Mouse (Mus musculus): ENCODE measurements at regions not wholly inside any gene's neighbourhood (a gene's known extent, or its start where the extent isn't known, plus 50 kb on each side); places are given as distances from the start of the nearest gene placed in this dataset.

DNA sequence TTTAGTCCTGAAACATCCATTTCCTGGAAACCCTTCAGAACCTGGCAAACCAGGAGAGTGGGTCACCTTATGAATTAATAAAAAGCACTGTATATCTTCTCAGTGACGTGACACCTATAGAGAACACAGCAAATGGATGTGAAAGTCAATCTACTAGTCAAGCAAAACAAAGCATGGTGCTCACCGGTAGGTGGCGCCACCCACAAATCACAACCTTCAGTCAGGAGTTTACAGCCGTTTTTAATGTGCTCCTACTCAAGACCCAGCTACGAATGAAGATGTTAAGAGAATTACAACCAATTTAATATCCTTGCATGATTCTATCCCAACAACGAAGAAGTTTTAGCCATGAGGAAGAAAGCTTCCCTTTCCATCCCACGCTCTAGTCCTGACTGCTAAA lies 136.6 kb upstream of the Map3k7 start:
- Histone ChIP-seq H3K9me3 (replicated peaks) (no peaks in the 10 kb centered on the region), H3K9ac (no peak overlapping the region), H3K27ac (peak overlapping the region; percentile 90; the same call in 1 of the 2 replicates), H3K36me3 (no peaks in the 10 kb centered on the region), H3K4me3 (replicated peaks) (no peak overlapping the region), H3K4me1 (peaks cover 46% of the 10 kb centered on the region), H3K27me3 (no peaks in the 10 kb centered on the region), H3K4me2 (no peak overlapping the region)
- WGBS, result 70% methylated on average over 7 of the region's 7 CpGs
- no peak for ATAC-seq (replicated peaks; ENCODE audit: low FRiP score)

- WGBS, result 10% methylated on average over 11 of the region's 11 CpGs
- ATAC-seq (replicated peaks; ENCODE audit: low FRiP score), result no peak
- H3K4me1 ChIP-seq, result peaks cover 39% of the 10 kb centered on the region
- no peak overlapping the region for H3K9ac ChIP-seq
- no peaks in the 10 kb centered on the region for H3K36me3 ChIP-seq
- no peaks in the 10 kb centered on the region for H3K9me3 ChIP-seq (replicated peaks)
- no peak overlapping the region for H3K4me3 ChIP-seq (replicated peaks)
- peak overlapping the region; percentile 30 for H3K4me2 ChIP-seq
- peak overlapping the region; percentile 76 for H3K27ac ChIP-seq
- H3K27me3 ChIP-seq, result no peaks in the 10 kb centered on the region
Observed at GRCm38 (mm10) chr4:31830241-31830640, 133.7 kb upstream of the Map3k7 start.

- WGBS, result 70% methylated on average over 2 of the region's 2 CpGs
- Histone ChIP-seq H3K4me3 (replicated peaks) (no peak overlapping the region), H3K4me2 (no peak overlapping the region), H3K9ac (no peak overlapping the region), H3K9me3 (replicated peaks) (no peaks in the 10 kb centered on the region), H3K27ac (peak overlapping the region; percentile 76), H3K27me3 (no peaks in the 10 kb centered on the region), H3K4me1 (peaks cover 40% of the 10 kb centered on the region), H3K36me3 (no peaks in the 10 kb centered on the region)
- no peak for ATAC-seq (replicated peaks; ENCODE audit: low FRiP score)
Observed at GRCm38 (mm10) chr4:31831469-31831868, 132.4 kb upstream of the Map3k7 start.

- no peak overlapping the region for H3K4me3 ChIP-seq (replicated peaks)
- 22% methylated on average over 4 of the region's 4 CpGs for WGBS
- H3K9ac ChIP-seq, result no peak overlapping the region
- ATAC-seq (replicated peaks; ENCODE audit: low FRiP score), result no peak; the same call in 1 of the 2 replicates
- no peak overlapping the region for H3K4me2 ChIP-seq
- no peaks in the 10 kb centered on the region for H3K36me3 ChIP-seq
- H3K27ac ChIP-seq, result peak overlapping the region; percentile 84
- peaks cover 53% of the 10 kb centered on the region for H3K4me1 ChIP-seq
- no peaks in the 10 kb centered on the region for H3K27me3 ChIP-seq
- no peaks in the 10 kb centered on the region for H3K9me3 ChIP-seq (replicated peaks)
Observed at GRCm38 (mm10) chr4:31833828-31834227, 130.1 kb upstream of the Map3k7 start.

- Histone ChIP-seq H3K9me3 (replicated peaks) (no peaks in the 10 kb centered on the region), H3K36me3 (no peaks in the 10 kb centered on the region), H3K4me2 (peak overlapping the region; percentile 10; the same call in 1 of the 2 replicates), H3K27ac (peak overlapping the region; percentile 81), H3K9ac (no peak overlapping the region), H3K4me1 (peaks cover 57% of the 10 kb centered on the region), H3K27me3 (no peaks in the 10 kb centered on the region), H3K4me3 (replicated peaks) (no peak overlapping the region)
- ATAC-seq (replicated peaks; ENCODE audit: low FRiP score), result peak; percentile 67
- 21% methylated on average over 5 of the region's 5 CpGs for WGBS
Observed at GRCm38 (mm10) chr4:31835051-31835450, 128.8 kb upstream of the Map3k7 start.

DNA sequence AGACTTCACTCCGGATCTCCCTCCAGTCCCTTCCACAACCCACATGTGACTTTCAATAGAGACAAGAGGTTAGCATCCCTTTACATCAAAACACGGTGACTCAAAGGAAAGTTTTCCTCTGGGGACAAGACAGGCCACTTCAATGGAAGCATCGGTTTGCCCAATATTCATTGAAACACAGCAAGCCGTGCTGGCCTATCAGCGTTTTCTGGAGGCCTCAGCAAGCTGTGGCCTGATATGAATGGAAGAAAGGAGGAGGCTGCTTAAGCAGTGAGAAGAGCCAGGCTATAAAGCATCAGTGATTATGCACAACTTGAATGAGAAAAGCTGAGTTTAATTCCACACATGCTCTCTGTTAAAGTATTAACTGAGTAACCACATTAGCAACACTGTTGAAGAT lies 125.3 kb upstream of the Map3k7 start:
- Histone ChIP-seq H3K4me2 (no peak overlapping the region), H3K4me1 (peaks cover 47% of the 10 kb centered on the region), H3K27me3 (no peaks in the 10 kb centered on the region), H3K9me3 (replicated peaks) (no peaks in the 10 kb centered on the region), H3K9ac (no peak overlapping the region), H3K36me3 (no peaks in the 10 kb centered on the region), H3K4me3 (replicated peaks) (no peak overlapping the region), H3K27ac (peak overlapping the region; percentile 64)
- 39% methylated on average over 5 of the region's 5 CpGs for WGBS
- no peak for ATAC-seq (replicated peaks; ENCODE audit: low FRiP score)

DNA sequence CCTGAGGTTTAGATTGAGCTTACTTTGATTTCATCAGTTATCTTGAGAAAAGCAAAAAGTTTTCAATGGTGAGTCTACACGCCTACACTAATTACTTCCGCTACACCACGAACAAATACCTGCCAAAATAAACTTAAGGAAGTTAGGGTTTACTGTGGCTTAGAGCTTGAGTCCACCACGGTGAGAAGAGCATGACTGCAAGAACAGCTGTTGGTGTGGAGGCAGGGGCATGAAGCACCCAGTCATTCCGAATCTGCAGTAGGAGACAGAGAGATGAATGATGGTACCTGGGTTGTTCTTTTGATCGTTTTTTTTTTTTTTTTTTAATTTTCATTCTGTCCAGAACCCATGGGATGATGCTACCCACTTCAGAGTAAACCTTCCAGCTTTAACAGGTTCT lies 114.1 kb upstream of the Map3k7 start:
- no peak overlapping the region for H3K4me3 ChIP-seq (replicated peaks)
- no peak overlapping the region for H3K4me2 ChIP-seq
- no peaks in the 10 kb centered on the region for H3K4me1 ChIP-seq
- H3K9me3 ChIP-seq (replicated peaks), result no peaks in the 10 kb centered on the region
- H3K27ac ChIP-seq, result no peak overlapping the region
- no peak for ATAC-seq (replicated peaks; ENCODE audit: low FRiP score)
- H3K36me3 ChIP-seq, result no peaks in the 10 kb centered on the region
- no peaks in the 10 kb centered on the region for H3K27me3 ChIP-seq
- WGBS, result 73% methylated on average over 6 of the region's 6 CpGs
- H3K9ac ChIP-seq, result no peak overlapping the region

DNA sequence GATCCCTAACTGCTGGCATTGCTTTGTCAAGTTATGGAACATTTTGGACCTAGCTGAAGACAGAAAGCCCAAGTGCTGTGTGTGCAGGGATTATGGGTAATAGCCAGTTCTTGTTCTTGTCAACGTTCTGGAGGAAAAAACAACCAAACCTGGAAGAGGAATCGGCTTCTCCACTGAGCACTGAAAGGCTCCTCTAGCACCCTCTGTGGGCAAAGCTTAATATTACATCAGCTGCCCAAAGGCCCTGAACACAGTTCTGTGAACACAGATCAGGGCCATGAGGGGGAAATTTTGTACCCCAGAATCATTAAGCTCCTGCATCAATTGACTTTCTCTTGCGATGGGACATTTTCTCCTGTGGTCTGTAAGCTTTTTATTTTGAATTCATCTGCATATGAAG lies 112.9 kb upstream of the Map3k7 start:
- no peaks in the 10 kb centered on the region for H3K4me1 ChIP-seq
- H3K4me2 ChIP-seq, result no peak overlapping the region
- WGBS, result 56% methylated on average over 3 of the region's 3 CpGs
- H3K36me3 ChIP-seq, result no peaks in the 10 kb centered on the region
- no peak for ATAC-seq (replicated peaks; ENCODE audit: low FRiP score)
- H3K9me3 ChIP-seq (replicated peaks), result no peaks in the 10 kb centered on the region
- no peaks in the 10 kb centered on the region for H3K27me3 ChIP-seq
- no peak overlapping the region for H3K4me3 ChIP-seq (replicated peaks)
- H3K27ac ChIP-seq, result no peak overlapping the region
- no peak overlapping the region for H3K9ac ChIP-seq

DNA sequence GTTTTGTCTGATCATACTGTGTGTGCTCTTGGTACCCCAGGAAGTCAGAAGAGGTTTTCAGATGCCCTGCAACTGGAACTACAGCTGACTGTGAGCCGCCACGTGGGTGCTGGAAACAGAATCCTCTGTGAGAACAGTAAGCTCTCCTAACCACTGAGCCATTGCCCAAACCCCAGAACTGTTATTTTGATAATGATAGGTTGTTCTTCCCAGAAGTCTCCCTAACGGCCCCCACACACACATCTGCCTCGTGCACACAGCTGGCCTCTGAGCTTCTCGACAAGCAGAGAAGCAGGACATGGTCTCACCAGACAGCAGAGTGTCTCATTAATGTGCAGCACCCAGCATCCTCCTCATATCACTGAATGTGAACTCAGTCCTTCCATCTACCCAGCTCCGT lies 110.0 kb upstream of the Map3k7 start:
- H3K36me3 ChIP-seq, result no peaks in the 10 kb centered on the region
- H3K27me3 ChIP-seq, result no peaks in the 10 kb centered on the region
- H3K4me1 ChIP-seq, result no peaks in the 10 kb centered on the region
- no peak for ATAC-seq (replicated peaks; ENCODE audit: low FRiP score)
- H3K4me3 ChIP-seq (replicated peaks), result no peak overlapping the region
- no peak overlapping the region for H3K9ac ChIP-seq
- no peak overlapping the region for H3K4me2 ChIP-seq
- H3K9me3 ChIP-seq (replicated peaks), result no peaks in the 10 kb centered on the region
- no peak overlapping the region for H3K27ac ChIP-seq
- 74% methylated on average over 6 of the region's 6 CpGs for WGBS

GRCm38 (mm10) chr4:31860389-31860788 lies 103.5 kb upstream of the Map3k7 start:
- Histone ChIP-seq H3K4me3 (replicated peaks) (no peak overlapping the region), H3K9me3 (replicated peaks) (no peaks in the 10 kb centered on the region), H3K4me2 (no peak overlapping the region), H3K27me3 (no peaks in the 10 kb centered on the region), H3K9ac (no peak overlapping the region), H3K27ac (no peak overlapping the region), H3K4me1 (no peaks in the 10 kb centered on the region), H3K36me3 (no peaks in the 10 kb centered on the region)
- 89% methylated on average over 2 of the region's 2 CpGs for WGBS
- no peak for ATAC-seq (replicated peaks; ENCODE audit: low FRiP score)

- no peak for ATAC-seq (replicated peaks; ENCODE audit: low FRiP score)
- Histone ChIP-seq H3K4me2 (no peak overlapping the region), H3K4me1 (no peaks in the 10 kb centered on the region), H3K9ac (no peak overlapping the region), H3K27ac (no peak overlapping the region), H3K27me3 (no peaks in the 10 kb centered on the region), H3K36me3 (no peaks in the 10 kb centered on the region), H3K9me3 (replicated peaks) (no peaks in the 10 kb centered on the region), H3K4me3 (replicated peaks) (no peak overlapping the region)
- 61% methylated on average over 3 of the region's 3 CpGs for WGBS
Observed at GRCm38 (mm10) chr4:31861172-31861571, 102.7 kb upstream of the Map3k7 start.

DNA sequence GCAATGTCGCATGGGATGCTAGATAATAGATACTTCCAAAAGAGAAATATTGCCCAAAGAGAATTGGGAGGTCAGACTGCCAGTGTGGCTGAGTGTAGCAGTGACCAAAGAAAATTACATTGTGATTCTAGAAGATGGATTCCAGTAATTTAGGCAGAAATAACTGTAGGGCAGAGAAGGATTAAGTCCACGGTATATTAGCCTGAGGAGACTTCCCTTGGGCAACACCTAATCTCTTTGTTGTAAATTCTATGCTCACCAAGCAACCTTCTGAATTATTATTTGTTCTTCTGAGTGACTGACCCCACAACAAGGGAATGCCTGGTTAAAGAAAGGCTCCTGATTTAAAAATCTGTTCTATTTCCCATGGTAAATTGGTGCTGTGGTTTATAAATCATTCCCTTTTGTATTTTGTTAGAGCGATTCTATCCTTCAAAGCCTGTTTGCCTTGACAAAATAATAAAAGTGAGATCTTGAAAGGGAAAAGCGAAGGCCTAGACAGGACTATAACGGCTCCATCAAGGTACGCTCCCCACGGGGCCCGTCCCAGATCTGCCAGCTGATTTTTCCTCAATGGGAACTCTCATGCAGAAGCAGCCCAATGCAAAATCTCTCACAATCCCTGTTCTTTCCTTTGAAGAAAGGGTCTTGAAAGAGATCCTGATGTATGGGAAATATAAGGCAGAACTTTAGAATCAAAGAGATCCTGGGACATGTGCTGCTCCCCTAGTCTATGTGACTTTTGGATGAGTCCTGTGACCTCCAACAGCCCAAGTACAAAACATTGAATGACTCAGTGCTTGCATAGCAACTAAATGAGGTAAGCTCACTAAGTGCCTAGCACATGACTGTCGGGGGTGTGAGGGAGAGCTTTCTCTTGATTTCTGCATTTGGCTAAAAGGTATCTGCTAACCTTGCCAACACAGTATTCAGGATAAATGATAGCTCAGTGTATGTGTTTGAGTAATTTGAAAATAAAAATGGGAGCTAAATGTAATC lies 90.6 kb upstream of the Map3k7 start:
- no peaks in the 10 kb centered on the region for H3K9me3 ChIP-seq (replicated peaks)
- no peaks in the 10 kb centered on the region for H3K4me1 ChIP-seq
- no peak overlapping the region for H3K4me2 ChIP-seq
- no peak overlapping the region for H3K27ac ChIP-seq
- H3K9ac ChIP-seq, result no peak overlapping the region
- H3K36me3 ChIP-seq, result no peaks in the 10 kb centered on the region
- no peaks in the 10 kb centered on the region for H3K27me3 ChIP-seq
- WGBS, result 67% methylated on average over 9 of the region's 9 CpGs
- no peak overlapping the region for H3K4me3 ChIP-seq (replicated peaks)
- no peak for ATAC-seq (replicated peaks; ENCODE audit: low FRiP score)

All from kidney, embryonic 15.5 days (tissue).